Mouse (Mus musculus) intestine, embryonic 14.5 days (tissue): ENCODE measurements around the gene Lrch1. TPM values are rescaled to one million over a fixed set of nuclear protein-coding genes. Genes with fewer than 3 reads are reported as not detected.

Experiments used
- ATAC-seq: fragments of 200-750 bp; cut with Nextera tagmentation; replicated peaks from 2 replicates; pipeline ENCODE4 v1.8.0; 2017; ENCODE audit warnings: low read depth, moderate number of reproducible peaks, moderate TSS enrichment, moderate library complexity; ENCODE audit not compliant: low FRiP score, low TSS enrichment
- DNase-seq: peaks from one replicate; pipeline ENCODE4 v3.0.0-alpha.2; 2018; ENCODE audit warnings: low spot score
- H3K27ac ChIP-seq: fragments of 300-500 bp; sonication (generic); 2 replicates; pipeline ENCODE4 v1.5.1; 2014; ENCODE audit warnings: low read depth, mild to moderate bottlenecking, control low read depth
- H3K27me3 ChIP-seq: fragments of 300-500 bp; sonication (generic); replicated peaks from 2 replicates; pipeline ENCODE4 v1.6.1; 2014; ENCODE audit warnings: low read length, control low read depth; ENCODE audit not compliant: control insufficient read depth, insufficient read depth
- H3K36me3 ChIP-seq: fragments of 300-500 bp; sonication (generic); 2 replicates; pipeline ENCODE4 v1.6.1; 2014; ENCODE audit warnings: low read length, control low read depth; ENCODE audit not compliant: control insufficient read depth, insufficient read depth
- H3K4me1 ChIP-seq: fragments of 300-500 bp; sonication (generic); replicated peaks from 2 replicates; pipeline ENCODE4 v1.6.1; 2014; ENCODE audit warnings: low read length, control low read depth, mixed read lengths; ENCODE audit not compliant: control insufficient read depth, insufficient read depth
- H3K4me2 ChIP-seq: fragments of 300-500 bp; sonication (generic); 2 replicates; pipeline ENCODE4 v1.6.1; 2014; ENCODE audit warnings: low read length
- H3K4me3 ChIP-seq: fragments of 300-500 bp; sonication (generic); 2 replicates; pipeline ENCODE4 v1.5.1; 2014; ENCODE audit warnings: low read depth, low read length, control low read depth, mixed read lengths
- H3K9ac ChIP-seq: fragments of 300-500 bp; sonication (generic); 2 replicates; pipeline ENCODE4 v1.6.1; 2014; ENCODE audit warnings: mild to moderate bottlenecking, low read length
- H3K9me3 ChIP-seq: fragments of 300-500 bp; sonication (generic); 2 replicates; pipeline ENCODE4 v1.6.1; 2016; ENCODE audit warnings: low read length, control low read depth; ENCODE audit not compliant: control insufficient read depth
- WGBS: fragments of 180-500 bp; shearing (Covaris S2); extraction: QIAGEN DNeasy Blood & Tissue Kit; methylation state at CpG from one replicate; pipeline ENCODE4 v1.1.7; 2014; 5-methylcytosine and 5-hydroxymethylcytosine counted together
- polyA plus RNA-seq: library from polyadenylated mRNA; unstranded; fragments of >200 nt; fragmentation: Nextera tagmentation; extraction: Ambion mirVana; gene quantifications from 2 replicates; pipeline ENCODE4 v1.2.1, GENCODE M21; 2014

Gene Lrch1
- polyA plus RNA-seq, 1 experiment from 2014 or later: 12.6 TPM

DNA sequence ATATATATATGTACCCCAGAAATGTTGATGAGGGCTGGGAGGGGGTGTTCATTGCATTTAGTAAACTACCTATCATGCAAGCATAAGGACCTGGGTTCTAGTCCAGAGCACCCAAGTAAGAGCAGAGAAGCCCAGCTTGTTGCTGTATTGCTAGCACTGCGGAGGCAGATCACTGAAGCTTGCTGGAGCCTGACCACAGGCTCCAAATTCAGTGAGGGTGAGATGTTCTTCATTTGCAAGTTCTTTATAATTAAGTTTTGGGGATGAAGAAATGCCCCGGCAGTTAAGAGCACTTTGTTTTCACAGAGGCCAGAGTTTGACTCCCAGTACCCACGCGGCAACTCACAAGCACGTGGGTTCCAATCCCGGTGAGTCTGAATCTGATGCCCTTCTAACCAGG is 12.6 kb downstream of the Lrch1 start:
- Histone ChIP-seq H3K27me3 (no peaks in the 10 kb centered on the region), H3K4me2 (no peak overlapping the region), H3K4me1 (no peaks in the 10 kb centered on the region), H3K9me3 (no peaks in the 10 kb centered on the region), H3K27ac (no peak overlapping the region), H3K36me3 (no peaks in the 10 kb centered on the region), H3K9ac (no peak overlapping the region), H3K4me3 (no peak overlapping the region)
- ATAC-seq: no peak
- no peak for DNase-seq
- 94% methylated on average over 6 of the region's 6 CpGs for whole genome bisulfite sequencing

- 73% methylated on average over 14 of the region's 14 CpGs for WGBS
- H3K9me3 ChIP-seq: no peaks in the 10 kb centered on the region
- no peak overlapping the region for H3K4me3 ChIP-seq
- H3K36me3 ChIP-seq: no peaks in the 10 kb centered on the region
- H3K4me1 ChIP-seq: no peaks in the 10 kb centered on the region
- no peak overlapping the region for H3K27ac ChIP-seq
- no peak overlapping the region for H3K4me2 ChIP-seq
- H3K27me3 ChIP-seq: no peaks in the 10 kb centered on the region
- DNase-seq (no peak), ATAC-seq (no peak)
- H3K9ac ChIP-seq: no peak overlapping the region
These were observed 13.5 kb downstream of the Lrch1 start for GRCm38 (mm10) chr14:74933960-74934710.

GRCm38 (mm10) chr14:74929739-74930138 is 17.9 kb downstream of the Lrch1 start:
- Histone ChIP-seq H3K4me1 (peaks cover 11% of the 10 kb centered on the region; the same call in 1 of the 2 replicates), H3K9me3 (no peaks in the 10 kb centered on the region), H3K27ac (no peak overlapping the region), H3K27me3 (no peaks in the 10 kb centered on the region), H3K9ac (no peak overlapping the region), H3K4me2 (no peak overlapping the region), H3K4me3 (no peak overlapping the region), H3K36me3 (no peaks in the 10 kb centered on the region)
- no peak for ATAC-seq
- 77% methylated on average over 2 of the region's 2 CpGs for WGBS
- DNase-seq: no peak

- no peak for ATAC-seq
- H3K27me3 ChIP-seq: no peaks in the 10 kb centered on the region
- 90% methylated on average over 8 of the region's 8 CpGs for WGBS
- H3K36me3 ChIP-seq: no peaks in the 10 kb centered on the region
- H3K27ac ChIP-seq: no peak overlapping the region
- no peaks in the 10 kb centered on the region for H3K9me3 ChIP-seq
- no peak overlapping the region for H3K4me3 ChIP-seq
- no peak overlapping the region for H3K9ac ChIP-seq
- DNase-seq: no peak
- peaks cover 11% of the 10 kb centered on the region for H3K4me1 ChIP-seq
- H3K4me2 ChIP-seq: no peak overlapping the region
These were observed 18.8 kb downstream of the Lrch1 start for GRCm38 (mm10) chr14:74928809-74929432.

DNA sequence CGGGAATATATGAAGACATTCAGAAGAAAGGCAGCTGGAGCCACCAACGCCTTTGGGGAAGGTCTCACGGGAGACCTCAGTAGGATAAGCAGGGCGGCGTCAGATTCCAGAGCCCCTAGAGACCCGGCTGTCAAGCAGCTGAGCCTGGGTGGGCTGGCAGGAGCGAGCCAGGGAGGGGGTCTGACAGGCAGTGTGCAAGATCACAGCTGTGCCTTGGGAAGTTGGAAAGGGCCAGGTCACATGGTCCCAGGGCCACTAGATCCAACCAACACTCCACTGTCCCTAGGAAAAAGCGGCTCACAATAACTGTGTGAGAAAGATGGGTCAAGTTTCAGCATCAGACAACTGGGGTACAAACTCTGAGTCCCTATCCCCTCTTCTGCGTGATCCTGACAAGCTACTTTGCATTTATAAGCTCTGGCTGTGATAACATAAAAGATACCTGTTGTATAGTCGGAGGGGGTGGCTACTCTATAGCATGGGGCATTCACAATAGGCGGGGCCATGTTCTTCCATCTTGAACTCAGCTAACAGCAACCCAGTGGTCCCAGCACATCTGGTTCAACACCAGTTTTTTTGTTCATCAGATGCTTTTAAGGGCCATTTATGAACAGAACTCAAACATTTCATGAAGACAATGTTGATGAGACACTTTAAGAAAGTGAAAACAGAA is 20.6 kb downstream of the Lrch1 start:
- Histone ChIP-seq H3K9me3 (no peaks in the 10 kb centered on the region), H3K4me2 (no peak overlapping the region), H3K27ac (no peak overlapping the region), H3K27me3 (no peaks in the 10 kb centered on the region), H3K4me3 (no peak overlapping the region), H3K9ac (no peak overlapping the region), H3K4me1 (peaks cover 16% of the 10 kb centered on the region), H3K36me3 (no peaks in the 10 kb centered on the region)
- DNase-seq (no peak), ATAC-seq (no peak; the same call in 1 of the 2 replicates)
- WGBS: 39% methylated on average over 11 of the region's 11 CpGs

GRCm38 (mm10) chr14:74925951-74926517 is 21.6 kb downstream of the Lrch1 start:
- Histone ChIP-seq H3K9ac (no peak overlapping the region), H3K4me1 (peaks cover 20% of the 10 kb centered on the region), H3K9me3 (no peaks in the 10 kb centered on the region), H3K36me3 (no peaks in the 10 kb centered on the region), H3K4me2 (no peak overlapping the region), H3K4me3 (no peak overlapping the region), H3K27ac (no peak overlapping the region), H3K27me3 (no peaks in the 10 kb centered on the region)
- DNase-seq (no peak), ATAC-seq (no peak)
- 55% methylated on average over 9 of the region's 9 CpGs for WGBS

DNA sequence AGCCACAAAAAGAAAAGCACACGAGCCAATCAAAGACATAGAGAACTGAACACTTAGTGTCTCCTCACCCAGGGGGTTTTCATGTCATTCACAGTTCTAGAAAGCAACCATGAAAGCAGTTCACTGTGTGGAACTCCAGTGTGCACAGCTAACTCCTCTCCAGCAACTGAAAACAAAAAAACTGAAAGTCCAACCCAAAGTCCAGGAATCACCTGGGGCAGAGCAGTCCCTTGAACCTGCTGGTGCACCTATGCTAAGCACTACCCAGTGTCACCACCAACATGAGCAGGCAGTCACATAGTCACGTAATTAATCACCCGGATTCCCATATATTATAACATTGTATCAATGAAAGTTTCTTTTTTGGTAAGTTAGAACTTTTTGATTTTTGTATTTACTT is 23.2 kb downstream of the Lrch1 start:
- DNase-seq: no peak
- H3K4me3 ChIP-seq: no peak overlapping the region
- peaks cover 20% of the 10 kb centered on the region for H3K4me1 ChIP-seq
- H3K27me3 ChIP-seq: no peaks in the 10 kb centered on the region
- no peak for ATAC-seq
- H3K36me3 ChIP-seq: no peaks in the 10 kb centered on the region
- H3K9me3 ChIP-seq: no peaks in the 10 kb centered on the region
- H3K4me2 ChIP-seq: no peak overlapping the region
- 81% methylated on average over 3 of the region's 3 CpGs for WGBS
- no peak overlapping the region for H3K27ac ChIP-seq
- H3K9ac ChIP-seq: no peak overlapping the region

GRCm38 (mm10) chr14:74924031-74924430 is 23.6 kb downstream of the Lrch1 start:
- Histone ChIP-seq H3K9ac (no peak overlapping the region), H3K36me3 (no peaks in the 10 kb centered on the region), H3K9me3 (no peaks in the 10 kb centered on the region), H3K27ac (no peak overlapping the region), H3K4me2 (no peak overlapping the region), H3K4me1 (peaks cover 20% of the 10 kb centered on the region), H3K27me3 (no peaks in the 10 kb centered on the region), H3K4me3 (no peak overlapping the region)
- ATAC-seq: 0 out of 2 replicates have a peak, but pooled peaks have one; percentile 30
- WGBS: 52% methylated on average over 2 of the region's 2 CpGs
- DNase-seq: no peak
